Mouse (Mus musculus): ENCODE measurements around the gene Relch.

DNA sequence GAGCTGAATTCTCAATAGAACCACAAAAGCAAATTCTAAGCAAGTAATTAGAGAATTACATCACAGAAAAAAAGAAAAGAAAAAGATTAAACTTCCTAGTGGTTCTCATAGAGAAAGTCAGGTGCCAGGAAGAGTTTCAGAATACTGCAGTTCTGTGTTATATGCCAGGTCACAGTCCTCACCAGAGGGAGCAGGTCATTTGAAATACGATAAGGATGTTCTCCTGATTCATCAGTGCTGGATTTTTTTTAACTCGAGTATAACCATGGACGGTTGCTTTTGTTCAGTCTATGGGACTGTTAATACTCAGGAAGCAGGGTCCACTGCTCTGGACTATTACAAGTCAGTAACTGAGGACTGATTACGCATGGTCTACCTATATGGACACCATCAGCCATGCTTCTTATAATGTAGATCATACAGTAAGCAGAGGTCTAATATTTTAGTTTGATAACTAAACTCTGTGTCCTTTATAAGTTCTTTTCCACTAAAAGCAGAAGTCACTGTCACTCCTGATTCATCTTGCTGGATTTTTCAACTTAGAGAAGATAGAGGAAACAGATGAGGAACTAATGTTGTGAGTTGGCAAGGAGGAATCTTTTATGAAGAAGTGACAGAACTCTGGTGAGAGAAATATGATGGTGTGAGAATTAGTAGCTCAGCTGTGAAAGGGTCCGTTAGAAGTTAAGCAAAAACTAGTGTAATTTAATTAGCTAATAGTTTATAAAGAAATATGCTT lies 83.4 kb downstream of the Relch start:
- no peak for TF ChIP-seq CTCF (IDR thresholded peaks at IDR 0.05)
- no peak for TF ChIP-seq EP300 (IDR thresholded peaks at IDR 0.05)
